Mouse (Mus musculus): ENCODE results near the gene Plk5. TPM values are rescaled to one million over a fixed set of nuclear protein-coding genes. Genes with fewer than 3 reads are reported as not detected.

The Plk5 gene
- polyA plus RNA-seq, 1 experiment, result 11.1 TPM

DNA sequence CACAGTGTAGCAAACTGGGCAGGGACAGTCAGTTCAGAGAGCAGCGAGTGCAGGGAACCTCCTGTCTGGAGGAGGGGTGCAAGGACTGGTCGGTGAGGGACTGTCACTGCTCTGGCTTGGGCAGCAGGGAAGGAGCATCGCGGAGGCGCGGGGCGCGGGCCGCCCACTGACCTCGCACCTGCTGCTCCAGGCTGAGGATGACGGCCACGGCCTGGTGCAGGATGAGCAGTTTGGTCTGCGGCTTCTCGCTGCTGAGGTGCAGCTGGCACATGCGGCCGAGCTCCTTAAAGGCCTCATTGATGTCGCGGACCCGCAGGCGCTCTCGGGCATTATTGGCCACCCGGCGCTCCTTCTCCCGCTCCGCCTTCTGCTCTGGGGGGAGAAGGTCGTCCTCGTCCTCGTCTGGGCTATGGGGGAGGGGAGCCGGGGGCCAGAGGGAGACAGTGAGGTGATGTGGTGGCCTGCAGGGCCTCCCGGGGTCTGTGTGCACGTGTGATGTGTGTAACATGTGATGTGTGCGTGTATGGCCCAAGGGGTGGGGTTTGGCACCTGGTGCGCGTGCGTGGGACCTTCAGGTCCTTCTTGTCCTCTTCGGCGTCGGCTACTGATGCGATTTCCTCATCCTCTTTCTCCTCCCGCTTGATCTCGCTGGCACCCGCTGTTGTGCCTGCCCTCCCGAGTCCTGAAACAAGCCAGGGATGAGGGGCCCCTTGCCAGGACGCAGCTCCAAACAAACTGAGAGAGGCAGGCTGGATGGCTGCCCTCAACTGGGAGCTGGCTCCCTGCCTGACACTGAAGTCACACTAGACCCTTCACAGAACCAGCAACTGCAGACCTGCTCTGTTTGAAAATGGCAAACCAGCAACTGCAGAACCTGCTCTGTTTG, 56.6 kb downstream of the Plk5 start:
- Histone ChIP-seq H3K4me3 (ENCODE audit: low read depth, low read length) (0 out of 2 replicates have a peak overlapping the region, but pooled peaks have one; percentile 11), H3K27me3 (ENCODE audit: control insufficient read depth, insufficient read depth, low read length, poor library complexity, severe bottlenecking) (no peaks in the 10 kb centered on the region), H3K27ac (ENCODE audit: insufficient read depth, low read length) (no peak overlapping the region), H3K9ac (ENCODE audit: low read depth, poor library complexity, severe bottlenecking) (no peak overlapping the region), H3K4me1 (ENCODE audit: control insufficient read depth, insufficient read depth, low read length) (no peaks in the 10 kb centered on the region), H3K36me3 (ENCODE audit: control insufficient read depth, insufficient read depth, low read length, poor library complexity, severe bottlenecking) (peaks cover 21% of the 10 kb centered on the region), H3K9me3 (replicated peaks; ENCODE audit: control insufficient read depth, insufficient read depth, low read length, poor library complexity, severe bottlenecking) (no peaks in the 10 kb centered on the region)
- TF ChIP-seq EP300 (IDR thresholded peaks at IDR 0.05; ENCODE audit: insufficient read depth, low read depth, low read length), result no peak
- TF ChIP-seq POLR2A (IDR thresholded peaks at IDR 0.05; ENCODE audit: insufficient read depth, low read length), result no peak
- no peak for TF ChIP-seq CTCF (IDR thresholded peaks at IDR 0.05; ENCODE audit: low read depth, low read length)

Other genes with a start within 250 kb of the Plk5 start
- gene Stk11, start 240.7 kb upstream of the Plk5 start, polyA plus RNA-seq (2011; ENCODE audit: insufficient read depth, insufficient read length, low read depth, missing spikeins), result 70.3 and 91.6 TPM in 2 replicates
- 242 and 255 TPM in 2 replicates for gene Atp5d, start 217.8 kb upstream of the Plk5 start, polyA plus RNA-seq (2011; ENCODE audit: insufficient read depth, insufficient read length, low read depth, missing spikeins)
- 29.8 and 33.4 TPM in 2 replicates for gene Cbarp, start 215.6 kb upstream of the Plk5 start, polyA plus RNA-seq (2011; ENCODE audit: insufficient read depth, insufficient read length, low read depth, missing spikeins)
- 67.4 and 73.2 TPM in 2 replicates for gene Midn, start 208.2 kb upstream of the Plk5 start, polyA plus RNA-seq (2011; ENCODE audit: insufficient read depth, insufficient read length, low read depth, missing spikeins)
- gene Cirbp, start 190.5 kb upstream of the Plk5 start, polyA plus RNA-seq (2011; ENCODE audit: insufficient read depth, insufficient read length, low read depth, missing spikeins), result 51.9 and 58.2 TPM in 2 replicates
- 7.6 and 7.7 TPM in 2 replicates for gene 1600002K03Rik, start 183.5 kb upstream of the Plk5 start, polyA plus RNA-seq (2011; ENCODE audit: insufficient read depth, insufficient read length, low read depth, missing spikeins)
- 7.2 and 11.2 TPM in 2 replicates for gene Efna2, start 177.0 kb upstream of the Plk5 start, polyA plus RNA-seq (2011; ENCODE audit: insufficient read depth, insufficient read length, low read depth, missing spikeins)
- gene Mum1, start 130.0 kb upstream of the Plk5 start, polyA plus RNA-seq (2011; ENCODE audit: insufficient read depth, insufficient read length, low read depth, missing spikeins), result 35.7 and 36.5 TPM in 2 replicates
- 63.9 and 72.8 TPM in 2 replicates for gene Ndufs7, start 107.3 kb upstream of the Plk5 start, polyA plus RNA-seq (2011; ENCODE audit: insufficient read depth, insufficient read length, low read depth, missing spikeins)
- 0.68 and 0.82 TPM in 2 replicates for gene Gamt, start 95.4 kb upstream of the Plk5 start, polyA plus RNA-seq (2011; ENCODE audit: insufficient read depth, insufficient read length, low read depth, missing spikeins)
- gene Dazap1, start 95.0 kb upstream of the Plk5 start, polyA plus RNA-seq (2011; ENCODE audit: insufficient read depth, insufficient read length, low read depth, missing spikeins), result 175 and 192 TPM in 2 replicates
- gene Rps15, start 64.0 kb upstream of the Plk5 start, polyA plus RNA-seq (2011; ENCODE audit: insufficient read depth, insufficient read length, low read depth, missing spikeins), result 2,641 and 2,952 TPM in 2 replicates
- gene Apc2, start 60.5 kb upstream of the Plk5 start, polyA plus RNA-seq (2011; ENCODE audit: insufficient read depth, insufficient read length, low read depth, missing spikeins), result 3.2 and 3.8 TPM in 2 replicates
- 11.6 and 13.2 TPM in 2 replicates for gene 2310011J03Rik, start 35.9 kb upstream of the Plk5 start, polyA plus RNA-seq (2011; ENCODE audit: insufficient read depth, insufficient read length, low read depth, missing spikeins)
- 2.8 and 3.1 TPM in 2 replicates for gene Pcsk4, start 27.0 kb upstream of the Plk5 start, polyA plus RNA-seq (2011; ENCODE audit: insufficient read depth, insufficient read length, low read depth, missing spikeins)
- 17.3 and 17.6 TPM in 2 replicates for gene Reep6, start 26.5 kb upstream of the Plk5 start, polyA plus RNA-seq (2011; ENCODE audit: insufficient read depth, insufficient read length, low read depth, missing spikeins)
- gene Adamtsl5, start 8.0 kb upstream of the Plk5 start, polyA plus RNA-seq (2011; ENCODE audit: insufficient read depth, insufficient read length, low read depth, missing spikeins), result 3.8 and 5.4 TPM in 2 replicates
- 25.0 and 28.0 TPM in 2 replicates for gene Mex3d, start 31.2 kb downstream of the Plk5 start, polyA plus RNA-seq (2011; ENCODE audit: insufficient read depth, insufficient read length, low read depth, missing spikeins)
- gene Mbd3, start 43.1 kb downstream of the Plk5 start, polyA plus RNA-seq (2011; ENCODE audit: insufficient read depth, insufficient read length, low read depth, missing spikeins), result 81.3 and 84.8 TPM in 2 replicates
- 199 and 223 TPM in 2 replicates for gene Uqcr11, start 50.4 kb downstream of the Plk5 start, polyA plus RNA-seq (2011; ENCODE audit: insufficient read depth, insufficient read length, low read depth, missing spikeins)
- 78.0 and 78.2 TPM in 2 replicates for gene Tcf3, start 77.2 kb downstream of the Plk5 start, polyA plus RNA-seq (2011; ENCODE audit: insufficient read depth, insufficient read length, low read depth, missing spikeins)
- not detected in 2 replicates for gene Onecut3, start 138.4 kb downstream of the Plk5 start, polyA plus RNA-seq (2011; ENCODE audit: insufficient read depth, insufficient read length, low read depth, missing spikeins)
- 1.2 and 1.6 TPM in 2 replicates for gene Atp8b3, start 182.7 kb downstream of the Plk5 start, polyA plus RNA-seq (2011; ENCODE audit: insufficient read depth, insufficient read length, low read depth, missing spikeins)
- 29.5 and 32.8 TPM in 2 replicates for gene Rexo1, start 205.1 kb downstream of the Plk5 start, polyA plus RNA-seq (2011; ENCODE audit: insufficient read depth, insufficient read length, low read depth, missing spikeins)
- gene Klf16, start 220.9 kb downstream of the Plk5 start, polyA plus RNA-seq (2011; ENCODE audit: insufficient read depth, insufficient read length, low read depth, missing spikeins), result 24.9 TPM in 2 replicates
- gene Abhd17a, start 233.9 kb downstream of the Plk5 start, polyA plus RNA-seq (2011; ENCODE audit: insufficient read depth, insufficient read length, low read depth, missing spikeins), result 35.8 and 49.5 TPM in 2 replicates
- gene Scamp4, start 246.4 kb downstream of the Plk5 start, polyA plus RNA-seq (2011; ENCODE audit: insufficient read depth, insufficient read length, low read depth, missing spikeins), result 58.4 and 68.9 TPM in 2 replicates
- 3.6 and 5.4 TPM in 2 replicates for gene Adat3, start 246.4 kb downstream of the Plk5 start, polyA plus RNA-seq (2011; ENCODE audit: insufficient read depth, insufficient read length, low read depth, missing spikeins)
- gene Gm49322, start 249.6 kb downstream of the Plk5 start, polyA plus RNA-seq (2011; ENCODE audit: insufficient read depth, insufficient read length, low read depth, missing spikeins), result 2.4 and 2.8 TPM in 2 replicates

Measured in ES-Bruce4 (cell line).